Mouse (Mus musculus) midbrain, embryonic 16.5 days (tissue): Measurements from ENCODE around the gene H2-Aa. TPM values are rescaled to one million over a fixed set of nuclear protein-coding genes. Genes with fewer than 3 reads are reported as not detected.

ENCODE experiments used
- ATAC-seq: fragments of 200-750 bp; cut with Nextera tagmentation; 2 replicates; pipeline ENCODE4 v1.8.0; 2017; ENCODE audit warnings: moderate TSS enrichment
- H3K27ac ChIP-seq: fragments of 300-500 bp; sonication (generic); 2 replicates; pipeline ENCODE4 v1.5.1; 2014; ENCODE audit warnings: mild to moderate bottlenecking, low read length, mixed read lengths
- H3K27me3 ChIP-seq: fragments of 300-500 bp; sonication (generic); 2 replicates; pipeline ENCODE4 v1.6.1; 2014; ENCODE audit warnings: low read depth, low read length, mixed read lengths; ENCODE audit not compliant: control insufficient read depth, insufficient read depth
- H3K36me3 ChIP-seq: fragments of 300-500 bp; sonication (generic); 2 replicates; pipeline ENCODE4 v1.6.1; 2014; ENCODE audit warnings: mild to moderate bottlenecking, low read length, moderate library complexity, mixed read lengths; ENCODE audit not compliant: control insufficient read depth, insufficient read depth
- H3K4me1 ChIP-seq: fragments of 300-500 bp; sonication (generic); 2 replicates; pipeline ENCODE4 v1.6.1; 2014; ENCODE audit warnings: mild to moderate bottlenecking, low read length, mixed read lengths; ENCODE audit not compliant: control insufficient read depth, insufficient read depth
- H3K4me2 ChIP-seq: fragments of 300-500 bp; sonication (generic); 2 replicates; pipeline ENCODE4 v1.6.1; 2014; ENCODE audit warnings: mild to moderate bottlenecking, low read length, mixed read lengths
- H3K4me3 ChIP-seq: fragments of 300-500 bp; sonication (generic); 2 replicates; pipeline ENCODE4 v1.5.1; 2014; ENCODE audit warnings: low read depth, mild to moderate bottlenecking, low read length, moderate library complexity, mixed read lengths
- H3K9ac ChIP-seq: fragments of 300-500 bp; sonication (generic); 2 replicates; pipeline ENCODE4 v1.6.1; 2014; ENCODE audit warnings: low read depth, low read length, mixed read lengths
- H3K9me3 ChIP-seq: fragments of 300-500 bp; sonication (generic); replicated peaks from 2 replicates; pipeline ENCODE4 v1.6.1; 2014; ENCODE audit warnings: mild to moderate bottlenecking, low read length, mixed read lengths; ENCODE audit not compliant: control insufficient read depth, poor library complexity, severe bottlenecking
- WGBS: fragments of 180-500 bp; shearing (Covaris S2); extraction: QIAGEN DNeasy Blood & Tissue Kit; methylation state at CpG from one replicate; pipeline ENCODE4 v1.1.7; 2014; 5-methylcytosine and 5-hydroxymethylcytosine counted together
- polyA plus RNA-seq: library from polyadenylated mRNA; unstranded; fragments of >200 nt; fragmentation: Nextera tagmentation; extraction: Ambion mirVana; gene quantifications from 2 replicates; pipeline ENCODE4 v1.2.1, GENCODE M21; 2015

Gene H2-Aa
- polyA plus RNA-seq, 1 experiment from 2014 or later, result not detected

DNA sequence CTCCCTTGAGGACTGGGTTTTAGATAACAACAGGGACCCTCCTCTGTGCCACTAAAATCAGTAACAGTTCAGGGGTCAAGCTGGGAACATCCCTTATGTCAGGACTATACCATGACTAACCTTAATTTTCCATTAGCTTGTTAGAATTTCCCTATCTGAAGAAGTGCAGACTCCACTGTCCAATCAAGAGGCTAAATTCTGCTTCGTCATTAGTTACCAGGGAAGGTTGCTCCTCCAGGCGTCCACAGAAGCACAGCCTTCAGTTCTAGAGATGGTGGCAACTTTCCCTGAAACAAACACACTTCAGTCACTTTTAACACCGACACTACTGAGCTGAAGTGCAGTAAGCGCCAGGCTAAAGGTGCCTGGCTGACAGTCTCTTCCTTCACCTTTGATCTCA, 17.1 kb upstream of the H2-Aa start:
- Histone ChIP-seq H3K27ac (no peak overlapping the region), H3K9ac (no peak overlapping the region), H3K36me3 (no peaks in the 10 kb centered on the region), H3K4me1 (0 out of 2 replicates have a peak, but pooled peaks cover 3% of the 10 kb centered on the region), H3K27me3 (no peaks in the 10 kb centered on the region), H3K9me3 (no peaks in the 10 kb centered on the region), H3K4me2 (no peak overlapping the region), H3K4me3 (no peak overlapping the region)
- 32% methylated on average over 4 of the region's 4 CpGs for WGBS
- ATAC-seq, result peak; percentile 23; the same call in 1 of the 2 replicates

DNA sequence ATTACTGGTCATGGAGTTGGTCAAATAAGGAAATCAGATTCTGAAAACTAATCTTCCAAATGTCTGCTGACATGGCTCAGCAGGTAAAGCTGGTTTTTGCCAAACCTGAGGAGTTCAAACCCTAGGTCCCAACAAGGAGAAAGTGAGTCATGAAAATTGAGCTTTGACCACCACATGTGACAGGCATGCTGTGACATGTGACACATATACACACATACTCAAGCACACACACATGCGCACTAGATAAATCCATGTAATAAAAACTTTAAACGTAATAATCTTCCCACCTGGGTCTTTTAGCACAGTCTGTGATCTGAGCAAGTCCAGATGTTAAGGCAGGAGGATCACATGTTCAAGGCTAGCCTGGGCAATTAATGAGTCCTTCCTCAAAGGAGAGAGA, 16.2 kb upstream of the H2-Aa start:
- Histone ChIP-seq H3K27ac (no peak overlapping the region), H3K36me3 (no peaks in the 10 kb centered on the region), H3K9ac (no peak overlapping the region), H3K4me1 (no peaks in the 10 kb centered on the region), H3K9me3 (no peaks in the 10 kb centered on the region), H3K27me3 (no peaks in the 10 kb centered on the region), H3K4me2 (no peak overlapping the region), H3K4me3 (no peak overlapping the region)
- 91% methylated on average over 2 of the region's 2 CpGs for WGBS
- no peak for ATAC-seq

DNA sequence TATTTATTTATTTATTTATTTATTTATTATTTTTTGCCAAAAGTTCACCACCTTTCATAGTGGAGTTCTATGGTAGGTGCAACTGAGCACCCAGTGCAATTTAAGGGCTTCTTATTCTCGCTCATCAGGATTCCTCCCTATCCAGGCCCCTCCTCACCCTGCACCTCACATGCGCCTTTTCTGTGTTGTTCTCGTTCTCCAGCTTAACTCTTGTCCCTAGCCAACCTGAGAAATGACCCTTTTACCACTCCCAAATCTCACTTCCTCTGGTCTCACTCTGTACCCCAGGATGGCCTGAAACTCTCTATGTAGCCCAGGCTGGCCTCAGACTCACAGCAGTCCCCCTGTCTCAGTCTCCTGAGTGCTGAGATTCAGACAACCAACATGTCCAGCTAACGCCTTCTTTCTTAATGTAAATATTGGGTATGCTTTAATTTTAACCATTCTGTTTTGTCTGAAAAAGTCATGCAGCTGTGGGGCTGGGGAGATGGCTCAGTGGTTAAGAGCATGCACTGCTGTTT, 14.1 kb upstream of the H2-Aa start:
- whole genome bisulfite sequencing, result 93% methylated on average over 4 of the region's 4 CpGs
- H3K9me3 ChIP-seq, result no peaks in the 10 kb centered on the region
- H3K27ac ChIP-seq, result no peak overlapping the region
- no peak overlapping the region for H3K4me2 ChIP-seq
- H3K36me3 ChIP-seq, result no peaks in the 10 kb centered on the region
- ATAC-seq, result no peak
- no peaks in the 10 kb centered on the region for H3K27me3 ChIP-seq
- H3K4me3 ChIP-seq, result no peak overlapping the region
- H3K9ac ChIP-seq, result no peak overlapping the region
- no peaks in the 10 kb centered on the region for H3K4me1 ChIP-seq

DNA sequence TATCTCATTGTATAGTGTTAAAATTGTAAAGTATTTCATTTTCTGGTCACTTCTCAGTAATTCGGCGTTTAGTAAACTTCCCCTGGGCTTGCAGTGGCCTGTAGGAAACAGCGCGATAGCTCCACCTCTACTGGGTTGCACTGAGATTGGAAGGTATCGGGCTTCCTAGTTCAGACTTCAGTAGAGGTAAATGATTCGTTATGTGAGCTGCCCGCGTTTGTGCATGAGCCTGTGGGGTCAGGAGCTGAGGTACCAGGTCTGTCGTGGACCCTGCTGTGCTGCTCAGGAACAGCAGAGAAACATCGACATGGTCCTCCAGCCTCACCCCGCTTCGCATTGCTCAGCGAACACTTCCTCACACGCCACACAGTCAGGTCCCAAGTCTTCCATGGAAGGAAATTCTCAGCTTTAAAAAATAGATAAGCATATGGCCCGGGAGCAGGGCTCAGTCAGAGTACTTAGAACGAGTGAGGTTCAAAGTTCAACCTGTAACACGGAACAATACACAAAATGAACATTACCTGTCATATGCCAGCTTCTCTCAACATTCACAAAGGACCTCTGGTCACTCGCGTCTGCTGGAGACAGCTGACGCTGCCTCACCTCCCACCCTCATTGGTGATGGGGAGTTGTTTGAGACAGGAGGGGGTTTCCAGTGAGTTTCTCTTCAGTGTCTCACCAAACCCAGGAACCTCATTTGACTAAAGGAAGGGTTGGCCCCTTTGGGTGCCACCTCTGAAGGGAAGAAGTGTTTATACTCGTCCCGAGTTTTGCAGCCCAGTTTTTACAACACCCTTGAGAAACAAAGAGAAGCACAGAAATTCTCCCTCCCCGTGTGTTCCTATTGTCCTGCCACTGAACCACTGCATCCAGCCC, 13.3 kb upstream of the H2-Aa start:
- 0 out of 2 replicates have a peak, but pooled peaks cover 2% of the 10 kb centered on the region for H3K4me1 ChIP-seq
- no peak for ATAC-seq
- WGBS, result 79% methylated on average over 23 of the region's 23 CpGs

DNA sequence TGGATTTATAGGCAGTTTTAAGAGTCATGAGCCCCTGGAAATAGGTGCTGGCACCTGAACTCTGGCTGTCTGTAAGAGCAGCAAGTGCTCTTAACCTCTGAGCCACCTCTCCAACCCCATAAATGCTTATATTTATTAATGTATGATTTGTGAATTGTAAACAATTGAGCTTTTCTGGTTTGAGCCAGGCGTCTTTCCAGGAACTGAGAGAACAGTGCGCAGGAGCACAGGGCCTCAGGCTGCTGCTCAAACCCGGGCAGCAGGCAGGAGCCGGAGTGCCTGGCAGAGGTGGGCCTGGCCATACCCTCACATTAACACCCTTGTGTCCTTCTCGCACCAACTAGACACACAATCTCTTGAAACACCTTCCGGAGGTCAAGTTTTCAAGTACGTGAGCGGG, 12.4 kb upstream of the H2-Aa start:
- Histone ChIP-seq H3K27me3 (no peaks in the 10 kb centered on the region), H3K4me3 (no peak overlapping the region), H3K9me3 (no peaks in the 10 kb centered on the region), H3K4me1 (0 out of 2 replicates have a peak, but pooled peaks cover 2% of the 10 kb centered on the region), H3K36me3 (no peaks in the 10 kb centered on the region), H3K27ac (no peak overlapping the region), H3K4me2 (no peak overlapping the region), H3K9ac (no peak overlapping the region)
- WGBS, result 91% methylated on average over 8 of the region's 8 CpGs
- ATAC-seq, result no peak

More for the DNA sequence above, 13.3 kb upstream of the H2-Aa start:
- H3K9ac ChIP-seq, result no peak overlapping the region
- no peaks in the 10 kb centered on the region for H3K27me3 ChIP-seq
- no peak overlapping the region for H3K27ac ChIP-seq
- H3K9me3 ChIP-seq, result no peaks in the 10 kb centered on the region
- no peak overlapping the region for H3K4me3 ChIP-seq
- no peak overlapping the region for H3K4me2 ChIP-seq
- H3K36me3 ChIP-seq, result no peaks in the 10 kb centered on the region

DNA sequence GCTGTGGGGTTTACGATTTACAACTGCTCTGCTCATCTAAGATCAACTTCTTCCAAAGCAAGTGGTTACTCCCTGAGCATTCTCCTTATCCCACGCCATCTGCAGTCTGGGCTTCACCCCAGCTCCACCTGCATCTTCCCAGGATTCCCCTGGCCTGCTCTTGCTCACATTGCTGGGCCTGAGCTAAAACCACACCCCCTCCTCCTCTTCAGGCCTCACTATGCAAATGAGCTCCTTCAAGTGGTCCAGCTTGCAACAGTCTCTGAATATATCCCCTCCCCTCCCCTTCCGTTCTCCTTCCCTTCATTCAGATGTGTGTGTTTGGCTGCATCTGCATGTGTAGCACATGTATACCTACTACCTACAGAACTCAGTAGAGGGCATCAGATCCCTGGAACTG, 11.7 kb upstream of the H2-Aa start:
- H3K4me1 ChIP-seq, result 0 out of 2 replicates have a peak, but pooled peaks cover 2% of the 10 kb centered on the region
- H3K36me3 ChIP-seq, result no peaks in the 10 kb centered on the region
- H3K9me3 ChIP-seq, result no peaks in the 10 kb centered on the region
- no peaks in the 10 kb centered on the region for H3K27me3 ChIP-seq
- ATAC-seq, result no peak
- no peak overlapping the region for H3K27ac ChIP-seq
- no peak overlapping the region for H3K9ac ChIP-seq
- no peak overlapping the region for H3K4me2 ChIP-seq
- H3K4me3 ChIP-seq, result no peak overlapping the region
- 69% methylated on average over 3 of the region's 3 CpGs for WGBS

DNA sequence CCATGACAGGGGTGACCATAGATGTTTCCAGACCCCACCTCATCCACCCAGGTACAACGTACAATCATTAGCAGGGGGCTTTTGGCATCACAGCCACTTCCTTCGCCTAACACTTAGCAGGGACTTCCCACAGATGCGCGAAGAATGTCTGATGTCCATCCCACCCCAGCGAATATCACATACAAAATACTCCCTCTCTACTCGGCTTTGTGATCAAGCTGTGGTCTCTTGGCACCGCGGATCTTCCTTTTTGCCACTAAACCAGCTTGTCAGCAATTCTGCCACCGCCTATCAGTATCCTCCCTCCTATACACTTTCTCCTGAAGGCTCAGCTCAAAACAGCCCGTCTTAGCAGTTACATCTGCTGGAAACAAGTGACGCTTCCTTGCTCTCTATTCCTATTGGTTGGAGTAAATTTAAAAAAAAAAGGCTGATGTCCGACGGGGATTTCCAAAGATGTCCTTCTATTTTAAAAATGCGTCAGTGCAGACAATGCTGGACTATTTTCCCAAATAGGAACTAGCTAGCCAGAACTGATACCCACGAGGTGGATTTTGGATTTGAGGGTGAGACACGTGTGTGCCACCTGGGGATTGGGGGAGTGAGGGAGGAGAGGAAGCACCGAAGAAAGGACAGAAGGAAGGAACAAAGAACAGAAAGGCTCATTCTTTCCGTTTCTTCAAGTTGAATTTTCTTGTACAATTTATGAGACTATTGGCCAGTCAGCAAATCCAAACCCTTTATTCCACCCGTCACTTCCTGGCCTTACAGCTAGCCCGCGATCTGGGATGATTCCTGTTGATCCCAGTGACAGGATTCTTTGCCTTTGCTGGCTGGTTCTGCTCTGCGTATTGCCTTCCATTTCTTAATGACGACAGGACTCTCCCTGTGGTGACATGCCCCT, 8.5 kb upstream of the H2-Aa start:
- Histone ChIP-seq H3K4me3 (peak overlapping the region; percentile 41), H3K36me3 (no peaks in the 10 kb centered on the region), H3K27ac (peak overlapping the region; percentile 50), H3K27me3 (no peaks in the 10 kb centered on the region), H3K4me2 (peak overlapping the region; percentile 44), H3K9ac (peak overlapping the region; percentile 52), H3K9me3 (no peaks in the 10 kb centered on the region), H3K4me1 (0 out of 2 replicates have a peak, but pooled peaks cover 2% of the 10 kb centered on the region)
- peak; percentile 90 for ATAC-seq
- WGBS, result 18% methylated on average over 23 of the region's 23 CpGs

DNA sequence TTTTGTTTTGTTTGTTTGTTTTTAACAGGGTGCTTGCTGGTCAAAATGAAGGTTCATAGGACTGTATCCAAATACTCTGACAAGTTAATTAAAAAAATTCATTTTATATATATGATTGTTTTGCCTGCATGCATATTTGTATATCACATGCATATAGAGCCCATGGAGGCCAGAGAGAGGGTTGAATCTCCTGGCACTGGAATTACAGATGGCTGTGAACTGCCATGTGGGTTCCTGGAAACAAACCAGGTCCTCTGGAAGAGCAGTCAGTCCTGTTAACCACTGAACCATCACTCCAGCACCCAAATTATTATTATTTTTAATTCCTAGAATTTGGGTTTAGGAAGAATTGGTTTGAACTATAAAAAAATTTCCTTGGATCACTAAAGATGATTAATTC, 7.7 kb upstream of the H2-Aa start:
- Histone ChIP-seq H3K9ac (no peak overlapping the region), H3K4me3 (no peak overlapping the region), H3K36me3 (no peaks in the 10 kb centered on the region), H3K9me3 (no peaks in the 10 kb centered on the region), H3K27ac (no peak overlapping the region), H3K27me3 (no peaks in the 10 kb centered on the region), H3K4me2 (no peak overlapping the region), H3K4me1 (0 out of 2 replicates have a peak, but pooled peaks cover 2% of the 10 kb centered on the region)
- ATAC-seq, result no peak
